Mouse (Mus musculus) urinary bladder, postnatal 14 days (tissue): ENCODE data around the gene Stpg1.
A peak's percentile ranks its signal among the peaks of the same experiment; 100 is the strongest.

ENCODE experiments used
- DNase-seq: peaks from one replicate; pipeline ENCODE4 v3.0.0; 2021; ENCODE audit warnings: low spot score

The Stpg1 gene

DNA sequence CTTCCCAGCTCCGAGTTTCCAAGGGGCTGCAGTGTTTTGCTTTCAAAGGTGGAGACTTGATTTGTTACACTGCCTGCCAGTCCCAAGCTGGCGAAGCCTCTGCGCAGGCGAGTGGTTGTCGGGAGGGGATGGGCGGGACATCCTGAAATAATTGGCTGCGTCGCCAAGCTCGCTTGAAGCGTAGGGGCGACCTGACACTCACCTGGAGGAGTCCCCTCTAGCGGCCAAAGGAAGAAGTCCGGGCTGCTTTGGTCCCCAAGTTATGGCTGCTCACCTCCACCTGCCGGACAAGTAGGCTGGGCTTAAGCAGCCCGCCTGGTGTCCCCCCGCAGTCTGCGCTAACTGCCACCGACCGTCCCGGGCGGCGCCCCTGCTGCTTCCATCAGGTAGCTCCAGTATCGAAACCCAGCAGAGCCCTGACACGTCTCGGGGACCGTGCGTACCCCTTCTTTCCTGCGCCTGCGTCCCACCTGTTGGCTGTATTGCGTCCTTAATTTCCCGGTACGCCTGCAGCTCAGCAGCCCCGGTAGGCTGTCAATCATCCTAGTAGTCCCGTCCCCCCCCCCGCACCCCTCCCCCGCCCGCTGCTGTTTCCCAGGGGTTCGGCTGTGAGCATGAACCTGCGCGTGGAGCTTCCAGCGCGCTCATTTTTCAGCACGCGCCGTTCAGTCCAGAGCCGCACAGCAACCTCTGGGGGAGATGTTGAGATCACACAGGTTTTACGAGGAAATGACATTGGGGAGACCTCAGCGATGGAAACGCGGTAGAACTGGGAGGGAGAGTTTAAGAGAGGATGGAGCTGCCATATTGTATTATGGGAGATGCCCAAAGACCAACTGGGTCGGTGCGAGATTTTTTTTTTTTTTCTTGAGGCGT is at the start of gene Stpg1, which contains the start of gene Nipal3:
Gene Stpg1 (plus strand): TSS at position 270 of the 876 bp plus-strand sequence.
Gene Nipal3 (minus strand): TSS at position 518 of the 876 bp plus-strand sequence.
- DNase-seq = peak; percentile 91

GRCm38 (mm10) chr4:135451360-135452015 is 43.1 kb upstream of the Stpg1 start:
- no peak for DNase-seq

GRCm38 (mm10) chr4:135453164-135453563 is 41.4 kb upstream of the Stpg1 start:
- no peak for DNase-seq

DNA sequence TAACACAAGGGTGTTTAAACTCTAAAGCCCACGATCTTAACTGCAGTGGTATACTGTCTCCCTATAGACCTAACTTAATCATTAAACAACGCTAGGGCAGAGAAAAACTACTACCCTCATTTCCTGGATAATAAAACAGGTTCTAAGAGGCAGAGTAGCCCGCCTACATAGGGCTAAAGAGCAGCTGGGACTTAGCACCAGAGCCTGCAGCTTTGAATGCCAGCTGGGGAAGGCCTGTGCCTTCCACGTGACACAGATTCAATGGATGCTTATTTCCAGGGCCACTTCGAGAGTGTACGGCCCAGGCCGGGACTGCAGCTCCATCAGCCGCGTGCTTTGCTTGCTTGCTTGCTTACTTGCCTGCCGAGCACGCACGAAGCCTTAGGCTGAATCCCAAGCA is 41.0 kb upstream of the Stpg1 start:
- DNase-seq = no peak

DNA sequence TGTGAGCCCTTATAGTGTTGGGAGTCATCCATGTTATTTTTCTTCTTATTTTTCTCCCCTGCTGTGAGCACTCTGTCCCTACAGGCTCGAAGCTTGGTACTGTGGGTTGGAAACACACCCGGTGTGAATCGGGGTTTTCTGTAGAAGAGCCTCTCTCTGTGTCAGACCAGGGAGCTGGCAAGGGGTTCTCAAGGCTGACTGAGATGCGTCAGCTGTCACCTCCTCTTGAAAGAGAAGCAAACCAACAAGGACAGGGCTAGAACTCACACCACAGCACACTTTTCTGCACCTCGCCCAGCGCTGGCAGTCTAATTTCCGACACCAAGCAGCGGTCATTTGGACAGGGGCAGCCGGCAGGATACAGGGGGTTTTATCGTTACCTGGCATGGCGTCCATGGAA is 31.2 kb upstream of the Stpg1 start:
- DNase-seq = no peak

DNA sequence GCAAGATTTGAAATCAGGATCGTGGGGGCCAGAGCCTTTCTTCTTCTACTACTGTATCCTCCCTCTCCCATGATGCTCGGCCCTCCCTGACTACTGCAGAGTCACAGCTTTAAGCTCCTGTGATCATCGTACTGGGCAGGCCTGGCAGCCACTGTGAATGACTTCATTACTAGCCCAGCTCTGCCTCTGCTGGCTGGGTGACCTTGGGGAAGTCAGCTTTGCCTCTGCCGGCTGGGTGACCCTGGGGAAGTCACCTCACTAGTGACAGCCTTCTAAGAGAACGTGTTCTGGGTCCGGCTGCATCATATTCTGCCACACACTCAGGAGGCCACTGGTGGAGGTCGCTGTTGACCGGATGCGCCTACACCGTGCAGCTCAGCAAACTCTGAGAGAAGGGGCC is 16.7 kb upstream of the Stpg1 start:
- no peak for DNase-seq

- DNase-seq = no peak
Measured at GRCm38 (mm10) chr4:135480370-135480769, 14.2 kb upstream of the Stpg1 start.

- no peak for DNase-seq
Measured at GRCm38 (mm10) chr4:135485086-135485485, 9.5 kb upstream of the Stpg1 start.

- peak; percentile 13 for DNase-seq
Measured at GRCm38 (mm10) chr4:135486352-135486751, 8.2 kb upstream of the Stpg1 start.

DNA sequence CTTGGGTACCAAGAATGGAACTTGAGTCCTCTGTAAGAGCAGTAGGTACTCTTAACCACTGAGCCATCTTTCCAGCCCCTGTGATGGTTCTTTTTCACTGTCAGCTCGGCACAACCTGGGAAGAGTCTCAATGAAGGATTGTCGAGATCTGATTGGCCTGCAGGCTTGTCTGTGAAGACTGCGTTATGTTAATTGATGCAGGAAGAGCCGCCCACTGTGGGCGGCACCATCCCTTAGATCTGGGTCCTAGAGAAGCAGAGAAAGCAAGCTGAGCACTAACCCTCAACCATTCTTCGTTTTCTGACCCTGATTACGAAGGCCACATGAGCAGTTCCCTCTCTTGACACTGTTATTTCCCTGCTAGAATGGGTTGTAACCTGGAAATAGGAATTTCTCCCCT is 5.3 kb upstream of the Stpg1 start:
- no peak for DNase-seq

GRCm38 (mm10) chr4:135493271-135493670 is 1.3 kb upstream of the Stpg1 start:
- DNase-seq = no peak

GRCm38 (mm10) chr4:135493691-135494520 is 684 bp upstream of the Stpg1 start:
- peak; percentile 55 for DNase-seq

DNA sequence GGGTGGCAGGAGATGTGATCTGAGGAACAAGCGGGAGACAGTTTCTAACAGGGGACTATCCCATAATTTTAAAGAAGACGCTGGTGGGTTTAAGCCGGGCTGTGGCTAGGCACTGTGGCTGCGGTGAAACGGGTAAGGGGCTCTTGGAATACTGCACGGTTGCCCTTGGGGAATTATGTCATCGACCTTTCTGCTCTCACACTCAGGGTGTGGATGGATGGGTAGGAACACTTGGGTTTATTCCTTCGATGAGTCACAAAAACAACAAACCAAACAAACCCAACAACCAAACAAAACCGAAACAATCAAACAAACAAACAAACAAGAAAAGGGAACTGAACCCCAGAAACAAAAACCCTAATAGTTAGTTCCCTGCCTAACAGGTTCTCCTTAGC is 804 bp downstream of the Stpg1 start:
- DNase-seq = no peak

DNA sequence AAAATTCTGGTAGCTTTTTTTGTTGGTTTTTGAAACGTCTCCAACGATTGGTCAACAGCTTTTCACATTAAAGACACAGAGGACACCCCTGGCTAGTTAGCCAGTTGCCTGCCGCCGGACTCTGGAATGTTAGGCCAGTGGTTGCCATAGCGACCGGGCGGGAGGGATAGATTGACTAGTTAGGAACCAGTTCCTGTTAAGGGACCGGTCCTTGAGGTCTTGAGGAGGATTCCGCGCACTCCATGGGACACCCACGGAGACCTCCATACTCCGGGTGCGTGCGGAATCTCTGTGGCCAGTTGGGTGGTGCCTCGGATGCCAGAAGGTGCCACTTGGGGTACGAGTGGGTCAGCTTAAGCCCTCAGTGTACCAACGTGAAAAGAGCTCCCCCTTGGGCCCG is 1.2 kb downstream of the Stpg1 start:
- peak; percentile 55 for DNase-seq

DNA sequence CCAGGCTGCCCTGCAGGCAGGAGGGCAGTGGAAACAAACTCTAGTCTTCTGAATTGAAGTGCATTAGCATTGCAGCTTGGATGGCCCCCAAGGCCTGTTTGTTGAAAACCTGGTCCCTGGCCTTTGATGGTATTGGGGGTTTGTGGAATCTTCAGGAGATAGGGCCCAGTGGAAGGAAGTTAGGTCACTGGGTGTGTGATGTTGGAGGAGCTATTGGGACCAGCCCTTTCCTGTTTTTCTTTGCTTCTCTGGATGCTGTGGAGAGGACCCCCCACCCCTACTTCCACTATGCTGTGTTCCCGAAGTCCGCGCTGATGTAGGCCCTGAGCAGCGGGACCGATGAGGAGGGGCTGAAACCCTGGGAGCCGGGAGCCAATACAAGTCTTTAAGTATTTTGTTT is 3.5 kb downstream of the Stpg1 start:
- no peak for DNase-seq

GRCm38 (mm10) chr4:135499831-135500230 is 5.2 kb downstream of the Stpg1 start:
- DNase-seq = no peak

GRCm38 (mm10) chr4:135501587-135501986 is 7.0 kb downstream of the Stpg1 start:
- DNase-seq = no peak

DNA sequence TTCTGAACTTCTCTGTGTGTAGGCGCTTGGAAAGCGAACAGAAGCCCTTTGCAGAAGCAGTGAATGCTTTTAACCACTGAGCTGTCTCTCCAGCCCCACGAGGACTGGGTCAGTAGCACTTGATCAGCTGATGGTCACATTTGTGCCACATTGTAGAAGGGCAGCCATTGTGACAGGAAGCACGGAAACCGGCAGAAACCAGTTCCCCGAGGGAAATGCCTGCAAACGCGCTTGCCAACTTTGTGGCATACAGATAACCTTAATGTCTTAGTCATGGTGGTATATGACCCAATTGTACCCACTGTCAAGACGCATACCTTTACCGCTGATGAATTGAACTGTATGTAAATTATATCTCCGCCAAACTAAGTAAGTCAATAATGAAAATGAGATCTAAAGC is 11.2 kb downstream of the Stpg1 start:
- peak; percentile 68 for DNase-seq

DNA sequence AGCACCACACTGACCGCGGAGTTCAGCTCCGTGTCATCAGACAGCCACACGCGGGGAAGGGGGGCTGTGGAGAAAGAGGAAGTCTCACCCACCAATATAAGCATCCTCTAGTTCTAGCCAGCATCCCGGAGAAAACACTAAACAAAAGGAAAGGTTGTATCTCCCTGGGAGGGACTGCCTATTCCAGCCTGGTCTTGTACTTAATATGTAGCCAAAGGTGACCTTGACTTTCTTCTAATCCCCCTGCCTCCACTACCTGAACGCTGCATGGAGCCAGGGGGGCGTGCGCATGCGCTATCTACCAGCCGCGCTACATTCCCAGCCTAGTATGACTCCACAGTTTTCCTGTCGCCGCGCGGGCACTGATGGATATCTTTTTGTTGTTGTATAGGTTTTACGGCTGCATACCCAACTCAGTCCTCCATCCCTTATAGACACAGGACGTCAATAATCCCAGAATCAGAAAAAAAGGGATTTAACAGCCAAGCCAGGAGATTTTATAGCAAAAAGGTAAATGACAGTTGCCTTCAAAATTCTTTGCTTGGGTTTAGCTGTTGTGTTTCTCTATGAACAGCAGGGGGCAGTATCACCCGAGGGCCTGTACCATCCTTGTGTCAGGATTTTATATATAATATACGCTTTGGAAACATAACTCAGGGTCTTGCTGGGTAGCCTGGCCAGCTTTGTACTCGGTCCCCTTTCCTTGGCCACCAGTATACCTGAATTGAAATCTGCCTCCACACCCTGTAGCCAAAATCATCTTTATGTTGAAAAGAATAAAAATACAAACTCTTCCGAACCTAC is 13.2 kb downstream of the Stpg1 start:
- DNase-seq = peak; percentile 55

GRCm38 (mm10) chr4:135508419-135509039 is 13.9 kb downstream of the Stpg1 start:
- DNase-seq = peak; percentile 84

- peak; percentile 42 for DNase-seq
Measured at GRCm38 (mm10) chr4:135509515-135509914, 14.9 kb downstream of the Stpg1 start.
